Comparison of ENCODE assay signal across 8 mouse cellular contexts in genomic region chr4:155151221-155151788, GRCm38 (mm10).
DNase-seq lines count a peak whose midpoint lies in the region; ATAC-seq lines count a peak whose summit lies in the region.

No protein-coding gene starts in this region.

- H3K27me3 ChIP-seq in kidney, embryonic 14.5 days (ENCODE audit: control insufficient read depth, insufficient read depth, low read length) = no peaks in the 10 kb centered on the region
- H3K27me3 ChIP-seq in hindbrain, embryonic 16.5 days (replicated peaks; ENCODE audit: control insufficient read depth, insufficient read depth, low read length) = no peaks in the 10 kb centered on the region
- no peaks in the 10 kb centered on the region for H3K27me3 ChIP-seq in midbrain, embryonic 14.5 days (ENCODE audit: control insufficient read depth, insufficient read depth, low read length)

- peak overlapping the region; percentile 21 for H3K27ac ChIP-seq in kidney, embryonic 14.5 days (ENCODE audit: low read depth, low read length)
- no peak overlapping the region for H3K27ac ChIP-seq in hindbrain, embryonic 16.5 days (ENCODE audit: low read depth, low read length)
- 0 out of 2 replicates have a peak overlapping the region, but pooled peaks have one; percentile 13 for H3K27ac ChIP-seq in midbrain, embryonic 14.5 days (replicated peaks; ENCODE audit: low read depth, low read length)

- peak overlapping the region; percentile 59; the same call in 1 of the 2 replicates for H3K9ac ChIP-seq in kidney, embryonic 14.5 days (ENCODE audit: low read depth, low read length)
- H3K9ac ChIP-seq in hindbrain, embryonic 16.5 days (ENCODE audit: low read depth, low read length) = peak overlapping the region; percentile 58
- peak overlapping the region; percentile 56 for H3K9ac ChIP-seq in midbrain, embryonic 14.5 days (replicated peaks; ENCODE audit: low read length)

- peaks cover 23% of the 10 kb centered on the region for H3K36me3 ChIP-seq in kidney, embryonic 14.5 days (ENCODE audit: control insufficient read depth, insufficient read depth, low read length)
- peaks cover 12% of the 10 kb centered on the region for H3K36me3 ChIP-seq in hindbrain, embryonic 16.5 days (ENCODE audit: control insufficient read depth, insufficient read depth, low read length)
- peaks cover 20% of the 10 kb centered on the region for H3K36me3 ChIP-seq in midbrain, embryonic 14.5 days (ENCODE audit: control insufficient read depth, insufficient read depth, low read length)

- intact Hi-C loops in gastrocnemius, postnatal 14 days (cut with DNase I; ENCODE audit: low total_unique reads) = no loop called here

- H3K4me3 ChIP-seq in kidney, embryonic 14.5 days (ENCODE audit: low read length) = peak overlapping the region; percentile 33
- peak overlapping the region; percentile 31 for H3K4me3 ChIP-seq in hindbrain, embryonic 16.5 days (ENCODE audit: low read length)
- peak overlapping the region; percentile 41 for H3K4me3 ChIP-seq in midbrain, embryonic 14.5 days (replicated peaks; ENCODE audit: low read depth, low read length)

- H3K4me2 ChIP-seq in kidney, embryonic 14.5 days (replicated peaks; ENCODE audit: low read depth, low read length) = peak overlapping the region; percentile 56
- H3K4me2 ChIP-seq in hindbrain, embryonic 16.5 days (ENCODE audit: low read length) = peak overlapping the region; percentile 61
- peak overlapping the region; percentile 80 for H3K4me2 ChIP-seq in midbrain, embryonic 14.5 days (ENCODE audit: low read length)

- ATAC-seq in kidney, embryonic 14.5 days (ENCODE audit: low FRiP score, low TSS enrichment) = peak; percentile 8
- ATAC-seq in common myeloid progenitor, adult 5-6 weeks (replicated peaks; ENCODE audit: low read depth, poor library complexity, severe bottlenecking) = peak; percentile 53
- ATAC-seq in hindbrain, embryonic 16.5 days = no peak
- no peak; the same call in 1 of the 2 replicates for ATAC-seq in midbrain, embryonic 14.5 days (ENCODE audit: low FRiP score, low TSS enrichment)

- H3K4me1 ChIP-seq in kidney, embryonic 14.5 days (ENCODE audit: control insufficient read depth, insufficient read depth, low read length) = peaks cover 25% of the 10 kb centered on the region
- H3K4me1 ChIP-seq in hindbrain, embryonic 16.5 days (ENCODE audit: control insufficient read depth, insufficient read depth, low read depth, low read length) = peaks cover 16% of the 10 kb centered on the region
- H3K4me1 ChIP-seq in midbrain, embryonic 14.5 days (ENCODE audit: control insufficient read depth, insufficient read depth, low read length) = peaks cover 9% of the 10 kb centered on the region; the same call in 1 of the 2 replicates

- WGBS in kidney, embryonic 14.5 days = 37% methylated on average over 12 of the region's 12 CpGs
- 50% methylated on average over 12 of the region's 12 CpGs for WGBS in hindbrain, embryonic 16.5 days
- WGBS in midbrain, embryonic 14.5 days = 58% methylated on average over 12 of the region's 12 CpGs

- no peak for DNase-seq in kidney, adult 11 months
- no peak for DNase-seq in midbrain, embryonic 14.5 days
- no peak for DNase-seq in ovary, postnatal 36 days (ENCODE audit: low spot score)
- DNase-seq in gastrocnemius, postnatal 14 days = no peak
- no peak for DNase-seq in retina, embryonic 14.5 days (ENCODE audit: low spot score)

- no peaks in the 10 kb centered on the region for H3K9me3 ChIP-seq in kidney, embryonic 14.5 days (ENCODE audit: control insufficient read depth, low read length)
- H3K9me3 ChIP-seq in hindbrain, embryonic 16.5 days (ENCODE audit: control insufficient read depth, low read length) = no peaks in the 10 kb centered on the region
- H3K9me3 ChIP-seq in midbrain, embryonic 14.5 days (ENCODE audit: control insufficient read depth, low read length) = no peaks in the 10 kb centered on the region

Comparison
In these comparisons a context has a peak if more than half of its experiments do, and no peak if none do; other contexts are left out.
1. ATAC-seq: peak in kidney, embryonic 14.5 days (single experiment) and common myeloid progenitor, adult 5-6 weeks (single experiment); none in hindbrain, embryonic 16.5 days (single experiment) and midbrain, embryonic 14.5 days (single experiment).
2. Peak in every context shown above with its lines, with median percentiles within 50 percentile points of each other: H3K4me2 ChIP-seq, H3K4me3 ChIP-seq and H3K9ac ChIP-seq.